Mouse (Mus musculus) inflammation-experienced regulatory T-cells, adult 6 months (primary cell): Measurements from ENCODE around the gene Iqsec1. TPM values are rescaled to one million over a fixed set of nuclear protein-coding genes. Genes with fewer than 3 reads are reported as not detected.

Experiments
- ATAC-seq: one replicate; pipeline ENCODE4 v1.8.0; 2017
- polyA plus RNA-seq, 3 experiments: library from polyadenylated mRNA; unstranded; fragments of 100-300 nt; shearing (Covaris generic); gene quantifications; one replicate each; pipeline ENCODE4 v1.2.1; 2017

The Iqsec1 gene
- polyA plus RNA-seq, 3 experiments from 2014 or later, result 9.8 to 12.2 (median 10.0) TPM

- no peak for ATAC-seq
Observed at GRCm38 (mm10) chr6:90720996-90721746, 267.3 kb downstream of the Iqsec1 start.

GRCm38 (mm10) chr6:90720201-90720600 lies 268.3 kb downstream of the Iqsec1 start:
- ATAC-seq, result no peak

GRCm38 (mm10) chr6:90719402-90719801 lies 269.1 kb downstream of the Iqsec1 start:
- ATAC-seq, result no peak

- no peak for ATAC-seq
Observed at GRCm38 (mm10) chr6:90718477-90718876, 270.0 kb downstream of the Iqsec1 start.

GRCm38 (mm10) chr6:90717711-90718110 lies 270.8 kb downstream of the Iqsec1 start:
- no peak for ATAC-seq

GRCm38 (mm10) chr6:90716853-90717252 lies 271.6 kb downstream of the Iqsec1 start:
- ATAC-seq, result no peak

GRCm38 (mm10) chr6:90716066-90716704 lies 272.3 kb downstream of the Iqsec1 start:
- ATAC-seq, result peak; percentile 59

GRCm38 (mm10) chr6:90715245-90715905 lies 273.1 kb downstream of the Iqsec1 start:
- ATAC-seq, result no peak

GRCm38 (mm10) chr6:90713650-90714049 lies 274.8 kb downstream of the Iqsec1 start:
- no peak for ATAC-seq

- no peak for ATAC-seq
Observed at GRCm38 (mm10) chr6:90712486-90713480, 275.7 kb downstream of the Iqsec1 start.

- no peak for ATAC-seq
Observed at GRCm38 (mm10) chr6:90712063-90712462, 276.4 kb downstream of the Iqsec1 start.

GRCm38 (mm10) chr6:90711476-90712035 lies 276.9 kb downstream of the Iqsec1 start:
- no peak for ATAC-seq

- ATAC-seq, result no peak
Observed at GRCm38 (mm10) chr6:90710778-90711177, 277.7 kb downstream of the Iqsec1 start.

- ATAC-seq, result no peak
Observed at GRCm38 (mm10) chr6:90709929-90710777, 278.3 kb downstream of the Iqsec1 start.

- no peak for ATAC-seq
Observed at GRCm38 (mm10) chr6:90708061-90708618, 280.3 kb downstream of the Iqsec1 start.

GRCm38 (mm10) chr6:90707143-90707542 lies 281.3 kb downstream of the Iqsec1 start:
- ATAC-seq, result no peak

GRCm38 (mm10) chr6:90706490-90706889 lies 282.0 kb downstream of the Iqsec1 start:
- no peak for ATAC-seq

- no peak for ATAC-seq
Observed at GRCm38 (mm10) chr6:90705738-90706137, 282.7 kb downstream of the Iqsec1 start.

- ATAC-seq, result no peak
Observed at GRCm38 (mm10) chr6:90704705-90705344, 283.7 kb downstream of the Iqsec1 start.

GRCm38 (mm10) chr6:90703782-90704181 lies 284.7 kb downstream of the Iqsec1 start:
- ATAC-seq, result no peak
